Mouse (Mus musculus) hindbrain, postnatal 0 days (tissue): Measurements from ENCODE around the gene Trmt2b. TPM values are rescaled to one million over a fixed set of nuclear protein-coding genes. Genes with fewer than 3 reads are reported as not detected.
"Not testable (repeated sequence)": the region's sequence is repeated elsewhere in the genome, so short reads cannot be mapped to it uniquely, and the experiment has no call there.

Experiments used
- ATAC-seq: fragments of 200-750 bp; cut with Nextera tagmentation; 2 replicates; pipeline ENCODE4 v1.8.0; 2017; ENCODE audit warnings: mild to moderate bottlenecking, moderate TSS enrichment, moderate library complexity
- DNase-seq: peaks from one replicate; pipeline ENCODE4 v3.0.0-alpha.2; 2015; ENCODE audit warnings: low spot score
- H3K27ac ChIP-seq: fragments of 300-500 bp; sonication (generic); 2 replicates; pipeline ENCODE4 v1.5.1; 2014; ENCODE audit warnings: mild to moderate bottlenecking
- H3K27me3 ChIP-seq: fragments of 300-500 bp; sonication (generic); 2 replicates; pipeline ENCODE4 v1.6.1; 2014; ENCODE audit warnings: low read length, mixed read lengths; ENCODE audit not compliant: insufficient read depth
- H3K36me3 ChIP-seq: fragments of 300-500 bp; sonication (generic); 2 replicates; pipeline ENCODE4 v1.6.1; 2014; ENCODE audit warnings: low read length, mixed read lengths; ENCODE audit not compliant: insufficient read depth
- H3K4me1 ChIP-seq: fragments of 300-500 bp; sonication (generic); 2 replicates; pipeline ENCODE4 v1.6.1; 2014; ENCODE audit warnings: antibody characterized with exemption, low read length, mixed read lengths; ENCODE audit not compliant: insufficient read depth
- H3K4me2 ChIP-seq: fragments of 300-500 bp; sonication (generic); 2 replicates; pipeline ENCODE4 v1.6.1; 2014; ENCODE audit warnings: low read depth, mild to moderate bottlenecking, low read length, moderate library complexity, mixed read lengths
- H3K4me3 ChIP-seq: fragments of 300-500 bp; sonication (generic); 2 replicates; pipeline ENCODE4 v1.5.1; 2014; ENCODE audit warnings: low read length
- H3K9ac ChIP-seq: fragments of 300-500 bp; sonication (generic); replicated peaks from 2 replicates; pipeline ENCODE4 v1.6.1; 2014; ENCODE audit warnings: mild to moderate bottlenecking, low read length, moderate library complexity, mixed read lengths
- H3K9me3 ChIP-seq: fragments of 300-500 bp; sonication (generic); 2 replicates; pipeline ENCODE4 v1.6.1; 2016; ENCODE audit warnings: low read length, mixed read lengths
- CTCF ChIP-seq: IDR thresholded peaks from 2 replicates; pipeline ENCODE4 v1.5.1; 2016; ENCODE audit warnings: antibody characterized with exemption, control low read depth, low read depth
- WGBS: fragments of 180-500 bp; shearing (Covaris S2); extraction: QIAGEN DNeasy Blood & Tissue Kit; methylation state at CpG from one replicate; pipeline ENCODE4 v1.1.7; 2014; 5-methylcytosine and 5-hydroxymethylcytosine counted together
- polyA plus RNA-seq: library from polyadenylated mRNA; unstranded; fragments of >200 nt; fragmentation: Nextera tagmentation; extraction: Ambion mirVana; gene quantifications from 2 replicates; pipeline ENCODE4 v1.2.1, GENCODE M21; 2015
- total RNA-seq: library from RNA; depleted of rRNA; stranded (reverse); fragments of >200 nt; gene quantifications from 2 replicates; pipeline ENCODE4 v1.2.3, GENCODE M21; 2014; rRNA removed

The Trmt2b gene
- total RNA-seq = 6.1 and 6.4 TPM in 2 replicates
- 6.3 TPM in 2 replicates for polyA plus RNA-seq

- peak; percentile 88; the same call in 1 of the 2 replicates for ATAC-seq
- WGBS = 28% methylated on average over 21 of the region's 26 CpGs
Observed at GRCm38 (mm10) chrX:134276275-134277160, at the start of gene Trmt2b. TSS of gene Trmt2b (minus strand) at chrX:134276984.

GRCm38 (mm10) chrX:134319153-134319932 lies 42.6 kb upstream of the Trmt2b start:
- DNase-seq (peak; percentile 37), ATAC-seq (no peak)
- Histone ChIP-seq H3K4me2 (no peak overlapping the region), H3K4me1 (no peaks in the 10 kb centered on the region), H3K9ac (no peak overlapping the region), H3K9me3 (no peaks in the 10 kb centered on the region), H3K4me3 (no peak overlapping the region), H3K27me3 (no peaks in the 10 kb centered on the region), H3K36me3 (no peaks in the 10 kb centered on the region), H3K27ac (no peak overlapping the region)
- peak; percentile 65 for TF ChIP-seq CTCF
- WGBS = 86% methylated on average over 2 of the region's 2 CpGs

More at GRCm38 (mm10) chrX:134276275-134277160, at the start of gene Trmt2b:
- peak; percentile 48 for DNase-seq
- no peak for TF ChIP-seq CTCF
- Histone ChIP-seq H3K27me3 (no peaks in the 10 kb centered on the region), H3K4me3 (peak within 1 kb of the TSS; percentile 32), H3K4me1 (no peaks in the 10 kb centered on the region), H3K9ac (peak within 1 kb of the TSS; percentile 33; the same call in 1 of the 2 replicates), H3K36me3 (no peaks in the 10 kb centered on the region), H3K4me2 (peak within 1 kb of the TSS; percentile 55), H3K9me3 (no peaks in the 10 kb centered on the region), H3K27ac (peak within 1 kb of the TSS; percentile 48; the same call in 1 of the 2 replicates)

- WGBS = 84% methylated on average over 7 of the region's 7 CpGs
- ATAC-seq, H3K27me3 ChIP-seq, H3K27ac ChIP-seq, H3K9me3 ChIP-seq, DNase-seq, H3K4me2 ChIP-seq, H3K4me3 ChIP-seq, H3K4me1 ChIP-seq, H3K9ac ChIP-seq, H3K36me3 ChIP-seq: not testable (repeated sequence)
Observed at GRCm38 (mm10) chrX:134311193-134311592, 34.4 kb upstream of the Trmt2b start.

DNA sequence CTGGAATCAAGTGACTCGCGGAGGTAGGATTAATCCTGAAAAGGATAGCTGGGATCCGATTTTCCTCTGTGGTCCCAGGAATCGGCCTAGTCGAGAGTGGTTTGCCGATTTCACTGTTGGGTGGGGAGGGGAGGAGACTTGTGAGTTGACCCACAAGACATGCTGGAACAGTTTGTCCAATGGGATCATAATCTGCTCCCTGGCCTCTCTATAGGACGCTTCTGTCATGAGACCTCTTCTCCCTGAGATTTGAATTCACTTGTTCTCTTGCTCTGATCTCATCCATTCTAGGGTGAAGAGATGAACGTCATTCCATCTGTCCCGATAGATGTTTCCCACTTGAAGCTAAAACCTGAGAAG lies 31.5 kb upstream of the Trmt2b start:
- H3K36me3 ChIP-seq = no peaks in the 10 kb centered on the region
- no peak for TF ChIP-seq CTCF
- ATAC-seq (peak; percentile 80), DNase-seq (peak; percentile 7)
- no peak overlapping the region; the same call in 1 of the 2 replicates for H3K9ac ChIP-seq
- H3K4me1 ChIP-seq = no peaks in the 10 kb centered on the region
- no peak overlapping the region for H3K27ac ChIP-seq
- H3K9me3 ChIP-seq = no peaks in the 10 kb centered on the region
- peak overlapping the region; percentile 39 for H3K4me3 ChIP-seq
- peak overlapping the region; percentile 58 for H3K4me2 ChIP-seq
- 29% methylated on average over 9 of the region's 9 CpGs for WGBS
- no peaks in the 10 kb centered on the region for H3K27me3 ChIP-seq

- Histone ChIP-seq H3K4me3 (peak within 1 kb of the TSS; percentile 39), H3K27me3 (no peaks in the 10 kb centered on the region), H3K9me3 (no peaks in the 10 kb centered on the region), H3K4me2 (peak within 1 kb of the TSS; percentile 58), H3K27ac (no peak within 1 kb of the TSS), H3K4me1 (no peaks in the 10 kb centered on the region), H3K9ac (no peak within 1 kb of the TSS; the same call in 1 of the 2 replicates), H3K36me3 (no peaks in the 10 kb centered on the region)
- peak; percentile 92 for DNase-seq
- 42% methylated on average over 36 of the region's 36 CpGs for whole genome bisulfite sequencing
- ATAC-seq = peak; percentile 96
- TF ChIP-seq CTCF = peak; percentile 41
Observed at GRCm38 (mm10) chrX:134307534-134308274, 30.9 kb upstream of the Trmt2b start, which contains the start of gene Cenpi. TSS of gene Cenpi (plus strand) at chrX:134308084.

- no peak for ATAC-seq
- H3K9ac ChIP-seq = no peak overlapping the region
- H3K27ac ChIP-seq = no peak overlapping the region
- no peaks in the 10 kb centered on the region for H3K4me1 ChIP-seq
- H3K4me3 ChIP-seq = no peak overlapping the region
- H3K27me3 ChIP-seq = no peaks in the 10 kb centered on the region
- H3K4me2 ChIP-seq = no peak overlapping the region
- no peaks in the 10 kb centered on the region for H3K36me3 ChIP-seq
- WGBS = 93% methylated on average over 1 of the region's 1 CpGs
- no peak for TF ChIP-seq CTCF
- no peaks in the 10 kb centered on the region for H3K9me3 ChIP-seq
- no peak for DNase-seq
Observed at GRCm38 (mm10) chrX:134303287-134303686, 26.5 kb upstream of the Trmt2b start.
